Mouse (Mus musculus): ENCODE results near the gene Ppp1r12c. TPM values are rescaled to one million over a fixed set of nuclear protein-coding genes. Genes with fewer than 3 reads are reported as not detected.

Gene Ppp1r12c
- polyA plus RNA-seq, 1 experiment: 54.6 TPM

DNA sequence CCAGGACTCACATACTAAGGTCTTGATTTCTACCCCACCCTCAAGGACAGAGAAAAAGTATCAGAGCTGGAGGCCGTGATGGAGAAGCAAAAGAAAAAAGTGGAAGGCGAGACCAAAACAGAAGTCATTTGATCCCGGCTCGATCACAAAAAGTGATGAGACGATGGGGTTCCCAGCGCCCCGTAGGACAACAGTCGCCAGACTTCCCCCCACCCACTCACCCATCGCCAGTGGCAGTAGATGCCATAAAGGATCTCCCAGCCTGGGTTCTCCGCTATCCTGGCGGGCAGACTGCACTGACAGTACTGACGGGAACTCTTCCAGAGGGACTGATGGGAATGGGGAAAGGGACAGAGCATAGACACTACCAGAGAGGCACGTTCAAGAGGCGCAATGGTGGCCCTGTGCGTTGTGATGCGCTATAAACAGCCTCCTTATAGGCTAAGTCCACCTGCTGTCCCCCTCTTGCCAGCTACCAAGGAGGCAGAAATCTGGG is 22.6 kb downstream of the Ppp1r12c start:
- Histone ChIP-seq H3K36me3 (ENCODE audit: control insufficient read depth, insufficient read depth) (no peaks in the 10 kb centered on the region), H3ac (ENCODE audit: control insufficient read depth, insufficient read length, low read depth) (peak overlapping the region; percentile 51), H3K27me3 (ENCODE audit: control insufficient read depth, insufficient read depth, insufficient read length) (peaks cover 3% of the 10 kb centered on the region), H3K4me3 (ENCODE audit: insufficient read depth, poor library complexity, severe bottlenecking) (peak overlapping the region; percentile 2), H3K79me3 (ENCODE audit: low read depth) (no peaks in the 10 kb centered on the region), H3K79me2 (ENCODE audit: control insufficient read depth, insufficient read depth) (no peaks in the 10 kb centered on the region)
- TF ChIP-seq CEBPB (IDR thresholded peaks at IDR 0.05; ENCODE audit: low read depth): no peak
- TF ChIP-seq MAX (IDR thresholded peaks at IDR 0.05): no peak
- no peak for TF ChIP-seq USF1 (IDR thresholded peaks at IDR 0.05; ENCODE audit: low read depth)
- TF ChIP-seq MYOD1 (IDR thresholded peaks at IDR 0.05; ENCODE audit: control insufficient read depth, insufficient read length, low read depth): no peak
- TF ChIP-seq FOSL1 (IDR thresholded peaks at IDR 0.05; ENCODE audit: insufficient read depth, low read length, poor library complexity, severe bottlenecking): no peak
- no peak for TF ChIP-seq CTCF (IDR thresholded peaks at IDR 0.05; ENCODE audit: control insufficient read depth, insufficient read depth, insufficient read length)
- TF ChIP-seq MYOG (IDR thresholded peaks at IDR 0.05; ENCODE audit: control insufficient read depth, extremely low read depth, insufficient read length): no peak

DNA sequence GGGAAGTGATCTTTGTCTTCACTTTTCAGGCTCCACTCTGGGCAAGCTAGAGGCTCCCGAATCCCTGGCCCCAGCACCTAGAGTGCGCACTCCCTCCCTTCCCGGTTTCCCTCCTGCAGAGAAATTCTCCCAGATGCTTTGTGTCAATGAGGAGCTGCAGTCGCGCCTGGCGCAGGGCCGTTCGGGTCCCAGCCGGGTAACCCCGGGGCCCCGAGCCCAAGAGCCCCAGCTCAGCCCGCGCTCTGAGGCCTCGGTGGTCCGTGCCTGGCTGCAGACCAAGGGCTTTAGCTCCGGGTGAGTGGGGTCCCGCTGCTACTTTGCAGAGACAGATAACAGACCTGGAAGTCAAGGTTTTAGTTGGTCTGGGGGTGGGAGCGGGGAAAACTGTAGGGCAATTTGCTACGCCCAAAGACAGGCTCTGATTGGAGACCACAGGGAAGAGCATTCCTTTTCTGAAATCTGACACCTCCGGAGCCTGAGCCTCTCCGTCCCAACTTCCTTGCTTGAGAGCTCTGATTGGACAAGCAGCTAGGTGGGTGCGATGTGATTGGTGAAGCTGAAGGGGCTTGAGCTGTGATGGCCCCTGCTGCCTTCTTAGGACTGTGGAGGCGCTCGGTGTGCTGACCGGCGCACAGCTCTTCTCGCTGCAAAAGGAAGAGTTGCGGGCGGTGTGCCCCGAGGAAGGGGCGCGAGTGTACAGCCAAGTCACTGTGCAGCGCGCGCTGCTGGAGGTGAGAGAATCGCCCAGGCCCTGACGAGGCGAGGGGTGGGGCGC is 23.3 kb downstream of the Ppp1r12c start:
- Histone ChIP-seq H3K27me3 (ENCODE audit: control insufficient read depth, insufficient read depth, insufficient read length) (peaks cover 6% of the 10 kb centered on the region), H3K79me2 (ENCODE audit: control insufficient read depth, insufficient read depth) (no peaks in the 10 kb centered on the region), H3ac (ENCODE audit: control insufficient read depth, insufficient read length, low read depth) (peak overlapping the region; percentile 51), H3K36me3 (ENCODE audit: control insufficient read depth, insufficient read depth) (no peaks in the 10 kb centered on the region), H3K79me3 (ENCODE audit: low read depth) (no peaks in the 10 kb centered on the region), H3K4me3 (ENCODE audit: insufficient read depth, poor library complexity, severe bottlenecking) (peak overlapping the region; percentile 2)
- TF ChIP-seq MYOD1 (IDR thresholded peaks at IDR 0.05; ENCODE audit: control insufficient read depth, insufficient read length, low read depth): no peak
- TF ChIP-seq CTCF (IDR thresholded peaks at IDR 0.05; ENCODE audit: control insufficient read depth, insufficient read depth, insufficient read length): no peak
- no peak for TF ChIP-seq MYOG (IDR thresholded peaks at IDR 0.05; ENCODE audit: control insufficient read depth, extremely low read depth, insufficient read length)
- TF ChIP-seq CEBPB (IDR thresholded peaks at IDR 0.05; ENCODE audit: low read depth): no peak
- TF ChIP-seq FOSL1 (IDR thresholded peaks at IDR 0.05; ENCODE audit: insufficient read depth, low read length, poor library complexity, severe bottlenecking): no peak
- no peak for TF ChIP-seq MAX (IDR thresholded peaks at IDR 0.05)
- no peak for TF ChIP-seq USF1 (IDR thresholded peaks at IDR 0.05; ENCODE audit: low read depth)

DNA sequence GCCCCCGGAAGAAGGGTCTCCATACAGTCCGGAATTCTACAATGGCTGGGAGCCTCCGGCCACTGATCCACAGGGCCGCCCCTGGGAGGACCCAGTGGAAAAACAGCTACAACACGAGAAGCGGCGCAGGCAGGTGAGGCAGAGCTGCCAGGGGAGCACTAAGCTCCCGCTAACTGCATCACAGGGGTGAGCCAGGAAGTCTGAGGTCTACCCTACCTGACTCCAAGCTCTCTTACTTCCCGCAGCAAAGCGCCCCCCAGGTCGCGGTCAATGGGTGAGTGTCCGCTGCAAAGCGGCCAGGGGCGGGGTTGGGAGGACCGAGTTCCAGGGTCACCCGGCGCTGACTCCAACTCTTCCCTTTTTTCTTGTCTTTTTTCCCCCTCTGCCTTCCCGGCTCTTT is 27.5 kb downstream of the Ppp1r12c start:
- no peak overlapping the region for H3K4me3 ChIP-seq (ENCODE audit: insufficient read depth, poor library complexity, severe bottlenecking)
- H3K36me3 ChIP-seq (ENCODE audit: control insufficient read depth, insufficient read depth): no peaks in the 10 kb centered on the region
- peaks cover 20% of the 10 kb centered on the region for H3K27me3 ChIP-seq (ENCODE audit: control insufficient read depth, insufficient read depth, insufficient read length)
- H3ac ChIP-seq (ENCODE audit: control insufficient read depth, insufficient read length, low read depth): no peak overlapping the region
- H3K79me3 ChIP-seq (ENCODE audit: low read depth): no peaks in the 10 kb centered on the region
- TF ChIP-seq CTCF (IDR thresholded peaks at IDR 0.05; ENCODE audit: control insufficient read depth, insufficient read depth, insufficient read length): no peak
- TF ChIP-seq MYOD1 (IDR thresholded peaks at IDR 0.05; ENCODE audit: control insufficient read depth, insufficient read length, low read depth): no peak
- TF ChIP-seq MAX (IDR thresholded peaks at IDR 0.05): no peak
- no peak for TF ChIP-seq FOSL1 (IDR thresholded peaks at IDR 0.05; ENCODE audit: insufficient read depth, low read length, poor library complexity, severe bottlenecking)
- TF ChIP-seq CEBPB (IDR thresholded peaks at IDR 0.05; ENCODE audit: low read depth): no peak
- TF ChIP-seq USF1 (IDR thresholded peaks at IDR 0.05; ENCODE audit: low read depth): no peak
- no peak for TF ChIP-seq MYOG (IDR thresholded peaks at IDR 0.05; ENCODE audit: control insufficient read depth, extremely low read depth, insufficient read length)
- H3K79me2 ChIP-seq (ENCODE audit: control insufficient read depth, insufficient read depth): no peaks in the 10 kb centered on the region

DNA sequence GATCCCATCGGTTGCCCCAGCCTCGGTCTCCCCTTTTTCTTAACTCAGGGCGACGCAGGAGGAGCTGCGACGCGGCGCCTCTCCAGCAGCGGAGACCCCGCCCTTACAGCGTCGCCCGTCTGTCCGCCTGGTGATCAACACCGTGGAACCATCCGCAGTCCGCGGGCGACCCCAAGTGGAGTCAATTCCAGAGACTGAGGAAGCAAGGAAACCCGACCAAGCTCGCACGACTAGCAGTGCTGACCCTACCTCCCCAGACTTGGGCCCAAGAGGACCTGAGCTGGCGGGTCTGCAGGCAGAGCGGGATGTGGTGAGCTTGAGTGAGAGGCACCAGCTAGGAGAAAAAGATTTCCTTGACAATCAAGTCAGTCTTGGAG is 30.3 kb downstream of the Ppp1r12c start:
- TF ChIP-seq MYOD1 (IDR thresholded peaks at IDR 0.05; ENCODE audit: control insufficient read depth, insufficient read length, low read depth) (no peak), CTCF (IDR thresholded peaks at IDR 0.05; ENCODE audit: control insufficient read depth, insufficient read depth, insufficient read length) (peak; percentile 63)
- Histone ChIP-seq H3K79me2 (ENCODE audit: control insufficient read depth, insufficient read depth) (no peaks in the 10 kb centered on the region), H3K4me3 (ENCODE audit: insufficient read depth, poor library complexity, severe bottlenecking) (no peak overlapping the region), H3ac (ENCODE audit: control insufficient read depth, insufficient read length, low read depth) (no peak overlapping the region), H3K27me3 (ENCODE audit: control insufficient read depth, insufficient read depth, insufficient read length) (peaks cover 26% of the 10 kb centered on the region), H3K36me3 (ENCODE audit: control insufficient read depth, insufficient read depth) (no peaks in the 10 kb centered on the region), H3K79me3 (ENCODE audit: low read depth) (no peaks in the 10 kb centered on the region)

DNA sequence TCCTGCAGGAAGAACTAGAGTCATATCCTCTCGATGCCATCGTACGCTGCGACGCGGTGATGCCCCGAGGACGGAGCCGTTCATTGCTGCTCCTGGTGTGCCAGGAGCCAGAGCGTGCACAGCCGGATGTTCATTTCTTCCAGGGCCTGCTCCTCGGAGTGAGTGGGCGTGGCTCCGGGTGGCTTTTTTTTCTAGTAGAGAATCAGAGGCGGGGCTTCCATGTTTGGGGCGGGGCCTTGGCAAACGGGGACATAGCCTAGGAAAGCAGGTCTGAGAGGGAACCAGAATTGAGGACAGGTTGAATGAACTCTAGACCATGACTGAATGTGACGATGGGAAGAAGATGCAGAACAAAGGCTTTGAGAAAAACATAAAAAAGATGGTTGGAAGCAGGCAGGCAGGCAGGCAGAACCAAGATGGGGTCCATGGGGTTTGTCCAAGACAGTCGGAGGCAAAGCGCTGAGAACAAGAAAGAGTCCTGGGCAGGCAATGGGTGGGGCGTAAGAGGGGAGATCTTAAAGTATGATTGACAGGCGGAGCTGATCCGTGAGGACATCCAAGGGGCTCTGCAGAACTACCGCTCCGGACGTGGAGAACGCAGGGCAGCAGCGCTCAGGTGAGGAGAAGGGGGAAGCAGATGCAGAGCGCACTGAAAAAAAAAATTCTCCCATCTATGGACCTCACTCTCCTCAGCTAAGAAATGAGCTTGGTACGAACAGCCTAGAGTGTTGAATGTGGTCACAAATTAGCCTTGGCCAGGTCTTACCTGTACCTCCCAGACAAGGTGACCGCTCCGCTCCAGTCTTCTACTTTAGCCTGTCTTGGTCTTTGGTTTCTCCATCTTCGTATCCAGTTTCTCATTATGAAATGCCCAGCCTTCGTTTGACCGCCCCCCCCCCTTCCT is 31.0 kb downstream of the Ppp1r12c start:
- Histone ChIP-seq H3K79me3 (ENCODE audit: low read depth) (no peaks in the 10 kb centered on the region), H3K79me2 (ENCODE audit: control insufficient read depth, insufficient read depth) (no peaks in the 10 kb centered on the region), H3ac (ENCODE audit: control insufficient read depth, insufficient read length, low read depth) (no peak overlapping the region), H3K27me3 (ENCODE audit: control insufficient read depth, insufficient read depth, insufficient read length) (peaks cover 28% of the 10 kb centered on the region), H3K36me3 (ENCODE audit: control insufficient read depth, insufficient read depth) (no peaks in the 10 kb centered on the region), H3K4me3 (ENCODE audit: insufficient read depth, poor library complexity, severe bottlenecking) (no peak overlapping the region)
- TF ChIP-seq CEBPB (IDR thresholded peaks at IDR 0.05; ENCODE audit: low read depth): no peak
- no peak for TF ChIP-seq MAX (IDR thresholded peaks at IDR 0.05)
- TF ChIP-seq FOSL1 (IDR thresholded peaks at IDR 0.05; ENCODE audit: insufficient read depth, low read length, poor library complexity, severe bottlenecking): no peak
- no peak for TF ChIP-seq USF1 (IDR thresholded peaks at IDR 0.05; ENCODE audit: low read depth)
- no peak for TF ChIP-seq MYOG (IDR thresholded peaks at IDR 0.05; ENCODE audit: control insufficient read depth, extremely low read depth, insufficient read length)
- TF ChIP-seq CTCF (IDR thresholded peaks at IDR 0.05; ENCODE audit: control insufficient read depth, insufficient read depth, insufficient read length): no peak

Data from C2C12 (cell line).